ENCODE assay signal across 16 mouse cellular contexts in genomic region chr6:38913386-38914042, GRCm38 (mm10). TPM values are rescaled to one million over a fixed set of nuclear protein-coding genes. Genes with fewer than 3 reads are reported as not detected.
DNase-seq lines count a peak whose midpoint lies in the region; ATAC-seq and TF ChIP-seq lines count a peak whose summit lies in the region.
"Had no signal": no experiment of that assay in that cellular context is flagged by ENCODE, and none has a peak within 500 bp of the region (broad histone marks: within the 10 kb centered on the region; RNA-seq: fewer than 3 reads in every experiment).

No protein-coding gene starts in this region.

- TF ChIP-seq CTCF in midbrain, postnatal 0 days (IDR thresholded peaks at IDR 0.05): no peak

- peak; percentile 78 for ATAC-seq in frontal cortex, adult (ENCODE audit: low TSS enrichment)
- ATAC-seq in liver, embryonic 13.5 days (ENCODE audit: low read depth): no peak
- ATAC-seq in midbrain, postnatal 0 days (ENCODE audit: low FRiP score): no peak

- no peaks in the 10 kb centered on the region for H3K9me3 ChIP-seq in liver, embryonic 13.5 days (replicated peaks)
- no peaks in the 10 kb centered on the region for H3K9me3 ChIP-seq in midbrain, postnatal 0 days (ENCODE audit: low read length)
- H3K9me3 ChIP-seq: limb, embryonic 12.5 days had no signal

- peak overlapping the region; percentile 100 for H3K27ac ChIP-seq in liver, embryonic 13.5 days
- peak overlapping the region; percentile 47; the same call in 1 of the 2 replicates for H3K27ac ChIP-seq in midbrain, postnatal 0 days (ENCODE audit: low read depth, low read length)
- H3K27ac ChIP-seq: gastrocnemius, adult 2 months; limb, embryonic 12.5 days had no signal

- H3K36me3 ChIP-seq in liver, embryonic 13.5 days: no peaks in the 10 kb centered on the region
- H3K36me3 ChIP-seq in midbrain, postnatal 0 days (ENCODE audit: insufficient read depth, low read length): no peaks in the 10 kb centered on the region
- H3K36me3 ChIP-seq: limb, embryonic 12.5 days had no signal

- no peaks in the 10 kb centered on the region for H3K27me3 ChIP-seq in liver, embryonic 13.5 days
- no peaks in the 10 kb centered on the region for H3K27me3 ChIP-seq in midbrain, postnatal 0 days (ENCODE audit: insufficient read depth, low read length)

- peak overlapping the region; percentile 77 for H3K9ac ChIP-seq in liver, embryonic 13.5 days
- no peak overlapping the region for H3K9ac ChIP-seq in midbrain, postnatal 0 days (replicated peaks; ENCODE audit: low read length, poor library complexity, severe bottlenecking)
- H3K9ac ChIP-seq: limb, embryonic 12.5 days had no signal

- DNase-seq in frontal cortex, postnatal 10 days (ENCODE audit: low spot score in 2 of 2): no peak
- DNase-seq in liver, embryonic 13.5 days: no peak
- DNase-seq in liver: no peak
- DNase-seq in left cerebral cortex, postnatal 25 days (ENCODE audit: low spot score in 2 of 2): peak; percentile 15 to 81
- no peak for DNase-seq in midbrain, postnatal 0 days (ENCODE audit: low spot score)
- no peak for DNase-seq in spleen, postnatal 36 days (ENCODE audit: low spot score in 2 of 2)
- DNase-seq in lung, adult 18-20 months: no peak
- DNase-seq: cerebellum, adult 9-10 months; embryo, embryonic 11 days; gastrocnemius, adult 2 months; heart, postnatal 4 days; kidney, adult 2 months had no signal

- intact Hi-C loops in left cerebral cortex, postnatal 25 days (cut with DNase I): loop anchor here (2.0 kb wide), 1 partner anchor 153 kb away; no protein-coding TSS in a partner anchor

- H3K4me1 ChIP-seq in liver, embryonic 13.5 days (replicated peaks): peaks cover 99% of the 10 kb centered on the region
- H3K4me1 ChIP-seq in midbrain, postnatal 0 days (ENCODE audit: insufficient read depth, low read length): 0 out of 2 replicates have a peak, but pooled peaks cover 3% of the 10 kb centered on the region

- no peak overlapping the region for H3K4me2 ChIP-seq in liver, embryonic 13.5 days
- H3K4me2 ChIP-seq in midbrain, postnatal 0 days (ENCODE audit: low read depth, low read length, poor library complexity, severe bottlenecking): no peak overlapping the region
- H3K4me2 ChIP-seq: heart, embryonic 11.5 days; limb, embryonic 12.5 days had no signal

- WGBS in liver, embryonic 13.5 days (ENCODE audit: insufficient replicate concordance): 73% methylated on average over 13 of the region's 13 CpGs
- WGBS in midbrain, postnatal 0 days: 30% methylated on average over 13 of the region's 13 CpGs

- no peak overlapping the region for H3K4me3 ChIP-seq in liver, embryonic 13.5 days (replicated peaks)
- H3K4me3 ChIP-seq in midbrain, postnatal 0 days (ENCODE audit: low read depth, low read length): no peak overlapping the region
- H3K4me3 ChIP-seq: gastrocnemius, adult 2 months; limb, embryonic 12.5 days had no signal

RNA-seq across cellular contexts. Expression of gene Hipk2, which starts 37.5 kb away (rescaled TPM):
- 20.1 and 20.4 TPM in 2 replicates for polyA plus RNA-seq in liver, embryonic 13.5 days (2015; fragmentation: Nextera tagmentation; extraction: Ambion mirVana)
- 10 to 100 TPM; 48.8 to 59.7 TPM for total RNA-seq in left cerebral cortex, postnatal 25 days (2021)
- total RNA-seq in midbrain, postnatal 0 days (2014; rRNA removed): 64.7 and 71.0 TPM in 2 replicates
- polyA plus RNA-seq in midbrain, postnatal 0 days (2015; fragmentation: Nextera tagmentation; extraction: Ambion mirVana): 22.0 and 24.3 TPM in 2 replicates

RNA-seq across cellular contexts. Expression of gene Tbxas1, which starts 38.3 kb away (rescaled TPM):
- polyA plus RNA-seq in liver, embryonic 13.5 days (2015; fragmentation: Nextera tagmentation; extraction: Ambion mirVana): 11.4 and 12.2 TPM in 2 replicates
- total RNA-seq in left cerebral cortex, postnatal 25 days (2021): 1 to 10 TPM; 3.0 to 3.3 TPM
- total RNA-seq in midbrain, postnatal 0 days (2014; rRNA removed): 1.8 and 3.1 TPM in 2 replicates
- polyA plus RNA-seq in midbrain, postnatal 0 days (2015; fragmentation: Nextera tagmentation; extraction: Ambion mirVana): 1.4 and 2.2 TPM in 2 replicates
- total RNA-seq: ES-E14 had no signal

Comparison
In these comparisons a context has a peak if more than half of its experiments do, and no peak if none do; other contexts are left out.
1. DNase-seq: peak in left cerebral cortex, postnatal 25 days (2 of 2); none in frontal cortex, postnatal 10 days (0 of 2), liver, embryonic 13.5 days (single experiment), liver (single experiment), midbrain, postnatal 0 days (single experiment), spleen, postnatal 36 days (0 of 2) and lung, adult 18-20 months (0 of 2).